Mouse (Mus musculus) brain, embryonic 14.5 days (tissue): ENCODE data around the gene Prkca.

Experiments used
- CTCF ChIP-seq: fragments of 200-500 bp; IDR thresholded peaks from 2 replicates; pipeline ENCODE4 v1.5.1; 2012; ENCODE audit warnings: inconsistent platforms, mild to moderate bottlenecking, moderate library complexity, borderline replicate concordance; ENCODE audit not compliant: insufficient read depth, insufficient read length; ENCODE audit errors: extremely low read depth
- POLR2A ChIP-seq: fragments of 200-500 bp; IDR thresholded peaks from 2 replicates; pipeline ENCODE4 v1.6.1; 2012; ENCODE audit warnings: mild to moderate bottlenecking, inconsistent platforms, borderline replicate concordance; ENCODE audit not compliant: poor library complexity, insufficient read depth, insufficient read length, severe bottlenecking; ENCODE audit errors: extremely low read depth

DNA sequence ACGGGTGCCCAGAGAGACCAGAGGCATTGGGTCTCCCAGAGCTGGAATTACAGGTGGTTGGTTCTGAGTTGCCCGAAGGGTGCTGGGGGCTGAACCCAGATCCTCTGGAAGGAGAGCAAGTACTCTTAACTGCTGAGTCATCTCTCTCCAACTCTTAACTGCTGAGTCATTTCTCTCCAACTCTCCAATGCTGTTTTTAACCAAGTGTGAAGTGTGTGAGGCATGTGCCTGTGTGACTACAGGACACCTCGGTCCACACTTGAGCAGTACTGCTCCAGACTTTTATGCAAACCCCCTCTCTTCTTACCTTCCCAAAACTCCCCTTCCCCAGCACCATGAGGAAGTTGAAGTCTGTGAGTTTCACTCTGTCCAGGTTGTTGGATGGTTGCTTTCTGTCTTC is 357.8 kb downstream of the Prkca start:
- TF ChIP-seq CTCF (no peak), POLR2A (no peak)
